Mouse (Mus musculus): ENCODE measurements at regions not wholly inside any gene's neighbourhood (a gene's known extent, or its start where the extent isn't known, plus 50 kb on each side); places are given as distances from the start of the nearest gene placed in this dataset.
"Not testable (repeated sequence)": the region's sequence is repeated elsewhere in the genome, so short reads cannot be mapped to it uniquely, and the experiment has no call there.

GRCm38 (mm10) chr9:78847890-78848563 is 232.7 kb downstream of the Cd109 start:
- Histone ChIP-seq H3K27me3 (ENCODE audit: insufficient read depth, low read length) (no peaks in the 10 kb centered on the region), H3K9ac (replicated peaks; ENCODE audit: low read length) (no peak overlapping the region), H3K4me1 (ENCODE audit: insufficient read depth, low read length) (peaks cover 4% of the 10 kb centered on the region; the same call in 1 of the 2 replicates), H3K9me3 (ENCODE audit: low read length) (no peaks in the 10 kb centered on the region), H3K4me2 (ENCODE audit: low read depth, low read length) (no peak overlapping the region), H3K4me3 (ENCODE audit: low read length) (no peak overlapping the region), H3K36me3 (ENCODE audit: insufficient read depth, low read length) (no peaks in the 10 kb centered on the region), H3K27ac (no peak overlapping the region)
- no peak for ATAC-seq
- 38% methylated on average over 9 of the region's 9 CpGs for WGBS
- DNase-seq (ENCODE audit: low spot score) = peak; percentile 30
- TF ChIP-seq CTCF (IDR thresholded peaks at IDR 0.05; ENCODE audit: low read depth) = no peak

- WGBS = 38% methylated on average over 1 of the region's 1 CpGs
- H3K4me1 ChIP-seq (ENCODE audit: insufficient read depth, low read length); H3K27me3 ChIP-seq (ENCODE audit: insufficient read depth, low read length); H3K9me3 ChIP-seq (ENCODE audit: low read length); DNase-seq (ENCODE audit: low spot score); H3K4me3 ChIP-seq (ENCODE audit: low read length); H3K9ac ChIP-seq (replicated peaks; ENCODE audit: low read length); H3K4me2 ChIP-seq (ENCODE audit: low read depth, low read length); ATAC-seq; H3K27ac ChIP-seq; H3K36me3 ChIP-seq (ENCODE audit: insufficient read depth, low read length): not testable (repeated sequence)
These were observed 233.2 kb downstream of the Cd109 start for GRCm38 (mm10) chr9:78848564-78848893.

- Histone ChIP-seq H3K27ac (no peak overlapping the region), H3K9ac (replicated peaks; ENCODE audit: low read length) (no peak overlapping the region), H3K9me3 (ENCODE audit: low read length) (no peaks in the 10 kb centered on the region), H3K4me3 (ENCODE audit: low read length) (no peak overlapping the region), H3K4me1 (ENCODE audit: insufficient read depth, low read length) (no peaks in the 10 kb centered on the region), H3K36me3 (ENCODE audit: insufficient read depth, low read length) (no peaks in the 10 kb centered on the region), H3K4me2 (ENCODE audit: low read depth, low read length) (no peak overlapping the region), H3K27me3 (ENCODE audit: insufficient read depth, low read length) (no peaks in the 10 kb centered on the region)
- TF ChIP-seq CTCF (IDR thresholded peaks at IDR 0.05; ENCODE audit: low read depth) = no peak
- no peak for DNase-seq (ENCODE audit: low spot score)
- 93% methylated on average over 1 of the region's 1 CpGs for WGBS
- ATAC-seq = no peak
These were observed 241.6 kb downstream of the Cd109 start for GRCm38 (mm10) chr9:78856981-78857380.

GRCm38 (mm10) chr9:78859956-78860355 is 244.6 kb downstream of the Cd109 start:
- TF ChIP-seq CTCF (IDR thresholded peaks at IDR 0.05; ENCODE audit: low read depth) = no peak
- 85% methylated on average over 2 of the region's 2 CpGs for WGBS
- Histone ChIP-seq H3K4me1 (ENCODE audit: insufficient read depth, low read length) (no peaks in the 10 kb centered on the region), H3K27me3 (ENCODE audit: insufficient read depth, low read length) (no peaks in the 10 kb centered on the region), H3K9me3 (ENCODE audit: low read length) (no peaks in the 10 kb centered on the region), H3K9ac (replicated peaks; ENCODE audit: low read length) (no peak overlapping the region), H3K4me2 (ENCODE audit: low read depth, low read length) (no peak overlapping the region), H3K27ac (no peak overlapping the region), H3K4me3 (ENCODE audit: low read length) (no peak overlapping the region), H3K36me3 (ENCODE audit: insufficient read depth, low read length) (no peaks in the 10 kb centered on the region)
- ATAC-seq (no peak), DNase-seq (ENCODE audit: low spot score) (no peak)

- Histone ChIP-seq H3K9ac (replicated peaks; ENCODE audit: low read length) (no peak overlapping the region), H3K27me3 (ENCODE audit: insufficient read depth, low read length) (no peaks in the 10 kb centered on the region), H3K4me2 (ENCODE audit: low read depth, low read length) (no peak overlapping the region), H3K4me1 (ENCODE audit: insufficient read depth, low read length) (no peaks in the 10 kb centered on the region), H3K27ac (no peak overlapping the region), H3K4me3 (ENCODE audit: low read length) (no peak overlapping the region), H3K36me3 (ENCODE audit: insufficient read depth, low read length) (no peaks in the 10 kb centered on the region), H3K9me3 (ENCODE audit: low read length) (no peaks in the 10 kb centered on the region)
- ATAC-seq (no peak), DNase-seq (ENCODE audit: low spot score) (peak; percentile 49)
- TF ChIP-seq CTCF (IDR thresholded peaks at IDR 0.05; ENCODE audit: low read depth) = no peak
- 38% methylated on average over 2 of the region's 2 CpGs for WGBS
These were observed 257.2 kb downstream of the Cd109 start for GRCm38 (mm10) chr9:78872561-78872960.

GRCm38 (mm10) chr9:78879955-78880642 is 264.8 kb downstream of the Cd109 start:
- no peaks in the 10 kb centered on the region for H3K27me3 ChIP-seq (ENCODE audit: insufficient read depth, low read length)
- peak; percentile 59 for DNase-seq (ENCODE audit: low spot score)
- no peaks in the 10 kb centered on the region for H3K36me3 ChIP-seq (ENCODE audit: insufficient read depth, low read length)
- no peaks in the 10 kb centered on the region for H3K9me3 ChIP-seq (ENCODE audit: low read length)
- no peak overlapping the region for H3K4me3 ChIP-seq (ENCODE audit: low read length)
- H3K27ac ChIP-seq = peak overlapping the region; percentile 46; the same call in 1 of the 2 replicates
- WGBS = 33% methylated on average over 6 of the region's 6 CpGs
- H3K4me2 ChIP-seq (ENCODE audit: low read depth, low read length) = no peak overlapping the region
- peaks cover 6% of the 10 kb centered on the region; the same call in 1 of the 2 replicates for H3K4me1 ChIP-seq (ENCODE audit: insufficient read depth, low read length)
- H3K9ac ChIP-seq (replicated peaks; ENCODE audit: low read length) = no peak overlapping the region
- ATAC-seq = peak; percentile 93
- no peak for TF ChIP-seq CTCF (IDR thresholded peaks at IDR 0.05; ENCODE audit: low read depth)
